Mouse (Mus musculus) thymus, postnatal 0 days (tissue): ENCODE measurements around the gene Cmbl. TPM values are rescaled to one million over a fixed set of nuclear protein-coding genes. Genes with fewer than 3 reads are reported as not detected.

Source experiments
- DNase-seq: peaks from one replicate; pipeline ENCODE4 v3.0.0-alpha.2; 2015; ENCODE audit warnings: low spot score
- polyA plus RNA-seq: library from polyadenylated mRNA; unstranded; fragments of >200 nt; fragmentation: Nextera tagmentation; extraction: Ambion mirVana; gene quantifications from 2 replicates; pipeline ENCODE4 v1.2.1, GENCODE M21; 2015

Cmbl gene
- polyA plus RNA-seq, 1 experiment from 2014 or later, result 2.8 TPM

GRCm38 (mm10) chr15:31619521-31619920 is 54.3 kb downstream of the Cmbl start:
- DNase-seq, result no peak

- DNase-seq, result no peak
These were observed 62.3 kb downstream of the Cmbl start for GRCm38 (mm10) chr15:31627277-31628154.

GRCm38 (mm10) chr15:31628180-31628579 is 63.0 kb downstream of the Cmbl start:
- no peak for DNase-seq

- DNase-seq, result no peak
These were observed 64.4 kb downstream of the Cmbl start for GRCm38 (mm10) chr15:31629556-31629955.

GRCm38 (mm10) chr15:31631396-31631858 is 66.2 kb downstream of the Cmbl start:
- no peak for DNase-seq

- no peak for DNase-seq
These were observed 67.3 kb downstream of the Cmbl start for GRCm38 (mm10) chr15:31632478-31632877.

- no peak for DNase-seq
These were observed 69.4 kb downstream of the Cmbl start for GRCm38 (mm10) chr15:31634582-31634981.

GRCm38 (mm10) chr15:31636091-31636595 is 71.0 kb downstream of the Cmbl start:
- no peak for DNase-seq

Other genes with a start within 250 kb of the Cmbl start
- gene Ankrd33b, start 197.7 kb upstream of the Cmbl start, polyA plus RNA-seq, result 10.8 and 11.2 TPM in 2 replicates
- gene Ropn1l, start 111.7 kb upstream of the Cmbl start, polyA plus RNA-seq, result 1.0 and 1.4 TPM in 2 replicates
- gene March6, start 34.3 kb upstream of the Cmbl start, polyA plus RNA-seq, result 19.6 and 20.7 TPM in 2 replicates
- 463 and 505 TPM in 2 replicates for gene Cct5, start 36.4 kb downstream of the Cmbl start, polyA plus RNA-seq
- gene Fam173b, start 36.5 kb downstream of the Cmbl start, polyA plus RNA-seq, result 14.9 TPM in 2 replicates